Mouse (Mus musculus): ENCODE results near the gene Ppargc1a. TPM values are rescaled to one million over a fixed set of nuclear protein-coding genes. Genes with fewer than 3 reads are reported as not detected.
A peak's percentile ranks its signal among the peaks of the same experiment; 100 is the strongest.

Ppargc1a gene
- polyA plus RNA-seq, 1 experiment = 2.1 TPM

GRCm38 (mm10) chr5:51447631-51448030 is 119.9 kb downstream of the Ppargc1a start:
- Histone ChIP-seq H3ac (ENCODE audit: control insufficient read depth, insufficient read length) (no peak overlapping the region), H3K36me3 (ENCODE audit: control insufficient read depth, insufficient read depth) (no peaks in the 10 kb centered on the region), H3K79me2 (ENCODE audit: control insufficient read depth, insufficient read depth) (no peaks in the 10 kb centered on the region), H3K4me3 (no peak overlapping the region), H3K4me2 (ENCODE audit: low read depth) (no peak overlapping the region), H3K27me3 (ENCODE audit: control insufficient read depth, insufficient read depth, insufficient read length) (no peaks in the 10 kb centered on the region)
- TF ChIP-seq MYOD1 (IDR thresholded peaks at IDR 0.05; ENCODE audit: control insufficient read depth in 1 of 3, insufficient read length in 2 of 3, low read depth in 2 of 3) (no peak), E2F4 (IDR thresholded peaks at IDR 0.05; ENCODE audit: insufficient read depth) (no peak)

DNA sequence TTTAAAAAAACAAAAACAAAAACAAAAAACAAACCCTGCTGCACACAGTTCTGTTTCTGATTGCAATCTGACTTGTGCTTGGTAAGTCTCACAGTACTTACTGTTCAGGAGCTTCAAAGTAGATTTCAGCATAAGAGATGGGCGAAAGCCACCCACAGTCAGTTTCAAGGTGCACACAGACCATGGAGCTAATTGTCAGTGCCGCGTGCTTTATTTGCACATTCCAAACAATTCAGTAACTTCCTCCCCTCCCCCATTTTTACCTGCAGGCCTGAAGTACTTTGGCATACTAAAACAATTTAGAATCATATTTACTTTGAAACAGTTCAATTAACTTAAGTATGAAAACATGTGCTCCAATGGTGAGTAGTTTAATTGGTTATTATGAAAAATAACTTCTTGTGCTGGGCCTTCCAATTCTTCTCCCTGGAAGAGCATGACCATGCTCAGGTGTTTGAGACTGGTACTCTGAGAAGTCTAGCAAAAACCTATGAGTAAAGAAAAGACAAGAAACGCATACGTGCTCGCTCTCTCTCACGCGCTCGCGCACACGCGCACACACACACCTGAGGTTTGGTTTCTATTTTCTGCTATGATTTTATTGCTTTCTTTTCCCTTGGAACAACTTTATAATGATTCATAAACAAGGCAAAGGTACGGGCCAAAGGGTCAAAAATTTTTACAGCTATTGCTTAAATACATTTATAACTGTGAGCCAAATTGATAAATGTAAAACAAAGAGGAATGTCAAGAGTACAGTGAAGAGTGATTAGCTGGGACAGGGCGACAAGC is 121.0 kb downstream of the Ppargc1a start:
- no peak overlapping the region for H3K4me3 ChIP-seq
- no peaks in the 10 kb centered on the region for H3K27me3 ChIP-seq (ENCODE audit: control insufficient read depth, insufficient read depth, insufficient read length)
- H3K36me3 ChIP-seq (ENCODE audit: control insufficient read depth, insufficient read depth) = no peaks in the 10 kb centered on the region
- no peaks in the 10 kb centered on the region for H3K79me2 ChIP-seq (ENCODE audit: control insufficient read depth, insufficient read depth)
- no peak overlapping the region for H3K4me2 ChIP-seq (ENCODE audit: low read depth)
- H3ac ChIP-seq (ENCODE audit: control insufficient read depth, insufficient read length) = no peak overlapping the region
- TF ChIP-seq MYOD1 (IDR thresholded peaks at IDR 0.05; ENCODE audit: control insufficient read depth in 1 of 3, insufficient read length in 2 of 3, low read depth in 2 of 3) = no peak

GRCm38 (mm10) chr5:51445726-51446125 is 121.8 kb downstream of the Ppargc1a start:
- no peaks in the 10 kb centered on the region for H3K79me2 ChIP-seq (ENCODE audit: control insufficient read depth, insufficient read depth)
- no peak overlapping the region for H3ac ChIP-seq (ENCODE audit: control insufficient read depth, insufficient read length)
- H3K36me3 ChIP-seq (ENCODE audit: control insufficient read depth, insufficient read depth) = no peaks in the 10 kb centered on the region
- no peak overlapping the region for H3K4me3 ChIP-seq
- TF ChIP-seq E2F4 (IDR thresholded peaks at IDR 0.05; ENCODE audit: insufficient read depth) (no peak), MAX (IDR thresholded peaks at IDR 0.05; ENCODE audit: low read depth) (no peak), MYOG (IDR thresholded peaks at IDR 0.05; ENCODE audit: control insufficient read depth in 1 of 3, insufficient read depth in 1 of 3, insufficient read length in 2 of 3, low read depth in 2 of 3) (no peak), TCF12 (IDR thresholded peaks at IDR 0.05; ENCODE audit: insufficient read depth, poor library complexity, severe bottlenecking) (no peak), POLR2A (IDR thresholded peaks at IDR 0.05; ENCODE audit: insufficient read length, low read depth) (no peak), POLR2AphosphoS2 (IDR thresholded peaks at IDR 0.05; ENCODE audit: insufficient read length, low read depth) (no peak), REST (IDR thresholded peaks at IDR 0.05; ENCODE audit: insufficient read depth, insufficient read length) (no peak), SRF (IDR thresholded peaks at IDR 0.05; ENCODE audit: control insufficient read depth, insufficient read length, low read depth) (no peak), USF1 (IDR thresholded peaks at IDR 0.05; ENCODE audit: low read depth) (no peak), CEBPB (IDR thresholded peaks at IDR 0.05; ENCODE audit: insufficient read depth, poor library complexity, severe bottlenecking) (no peak)
- no peak overlapping the region for H3K4me2 ChIP-seq (ENCODE audit: low read depth)
- no peaks in the 10 kb centered on the region for H3K27me3 ChIP-seq (ENCODE audit: control insufficient read depth, insufficient read depth, insufficient read length)

DNA sequence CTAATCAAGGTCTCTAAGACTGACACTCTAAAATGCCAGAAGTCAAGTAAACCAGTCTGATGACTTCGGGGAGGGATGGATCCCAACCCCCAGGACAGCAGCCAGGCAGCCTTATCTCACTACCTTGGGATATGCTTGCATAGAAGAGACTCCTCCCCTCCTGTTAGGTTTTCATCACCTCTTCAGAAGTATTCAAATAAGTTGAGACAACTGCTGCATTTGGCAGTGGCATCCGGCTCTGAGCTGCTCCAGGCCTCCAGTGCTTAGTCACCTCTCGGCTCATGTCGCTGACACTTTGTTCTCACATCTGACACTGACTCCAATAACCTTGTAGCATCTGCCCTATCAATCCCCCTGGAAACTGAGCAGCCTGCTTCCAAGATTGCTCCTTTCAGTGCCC is 127.8 kb downstream of the Ppargc1a start:
- no peaks in the 10 kb centered on the region for H3K27me3 ChIP-seq (ENCODE audit: control insufficient read depth, insufficient read depth, insufficient read length)
- H3K36me3 ChIP-seq (ENCODE audit: control insufficient read depth, insufficient read depth) = no peaks in the 10 kb centered on the region
- no peaks in the 10 kb centered on the region for H3K79me2 ChIP-seq (ENCODE audit: control insufficient read depth, insufficient read depth)
- H3K4me3 ChIP-seq = no peak overlapping the region
- H3ac ChIP-seq (ENCODE audit: control insufficient read depth, insufficient read length) = no peak overlapping the region
- H3K4me2 ChIP-seq (ENCODE audit: low read depth) = peak overlapping the region; percentile 4
- TF ChIP-seq MYOD1 (IDR thresholded peaks at IDR 0.05; ENCODE audit: control insufficient read depth in 1 of 3, insufficient read length in 2 of 3, low read depth in 2 of 3) (peak in 1 of 3 experiments; percentile 26), CEBPB (IDR thresholded peaks at IDR 0.05; ENCODE audit: insufficient read depth, poor library complexity, severe bottlenecking) (no peak)

GRCm38 (mm10) chr5:51433905-51434304 is 133.6 kb downstream of the Ppargc1a start:
- no peak overlapping the region for H3ac ChIP-seq (ENCODE audit: control insufficient read depth, insufficient read length)
- TF ChIP-seq SRF (IDR thresholded peaks at IDR 0.05; ENCODE audit: control insufficient read depth, insufficient read length, low read depth) (no peak), USF1 (IDR thresholded peaks at IDR 0.05; ENCODE audit: low read depth) (no peak), TCF12 (IDR thresholded peaks at IDR 0.05; ENCODE audit: insufficient read depth, poor library complexity, severe bottlenecking) (no peak), MYOG (IDR thresholded peaks at IDR 0.05; ENCODE audit: control insufficient read depth in 1 of 3, insufficient read depth in 1 of 3, insufficient read length in 2 of 3, low read depth in 2 of 3) (no peak)

GRCm38 (mm10) chr5:51432532-51432931 is 135.0 kb downstream of the Ppargc1a start:
- Histone ChIP-seq H3K79me2 (ENCODE audit: control insufficient read depth, insufficient read depth) (no peaks in the 10 kb centered on the region), H3K27me3 (ENCODE audit: control insufficient read depth, insufficient read depth, insufficient read length) (no peaks in the 10 kb centered on the region), H3ac (ENCODE audit: control insufficient read depth, insufficient read length) (no peak overlapping the region), H3K36me3 (ENCODE audit: control insufficient read depth, insufficient read depth) (no peaks in the 10 kb centered on the region), H3K4me2 (ENCODE audit: low read depth) (no peak overlapping the region), H3K4me3 (no peak overlapping the region)
- TF ChIP-seq MYOG (IDR thresholded peaks at IDR 0.05; ENCODE audit: control insufficient read depth in 1 of 3, insufficient read depth in 1 of 3, insufficient read length in 2 of 3, low read depth in 2 of 3) (no peak), MYOD1 (IDR thresholded peaks at IDR 0.05; ENCODE audit: control insufficient read depth in 1 of 3, insufficient read length in 2 of 3, low read depth in 2 of 3) (no peak), SRF (IDR thresholded peaks at IDR 0.05; ENCODE audit: control insufficient read depth, insufficient read length, low read depth) (no peak), CEBPB (IDR thresholded peaks at IDR 0.05; ENCODE audit: insufficient read depth, poor library complexity, severe bottlenecking) (no peak), TCF3 (IDR thresholded peaks at IDR 0.05; ENCODE audit: insufficient read length, low read depth) (no peak), TCF12 (IDR thresholded peaks at IDR 0.05; ENCODE audit: insufficient read depth, poor library complexity, severe bottlenecking) (no peak)

More at GRCm38 (mm10) chr5:51433905-51434304, 133.6 kb downstream of the Ppargc1a start:
- Histone ChIP-seq H3K79me2 (ENCODE audit: control insufficient read depth, insufficient read depth) (no peaks in the 10 kb centered on the region), H3K4me2 (ENCODE audit: low read depth) (no peak overlapping the region), H3K27me3 (ENCODE audit: control insufficient read depth, insufficient read depth, insufficient read length) (no peaks in the 10 kb centered on the region), H3K4me3 (no peak overlapping the region), H3K36me3 (ENCODE audit: control insufficient read depth, insufficient read depth) (no peaks in the 10 kb centered on the region)

Measured in myocyte (in vitro differentiated cells).